Mouse (Mus musculus) embryonic facial prominence, embryonic 11.5 days (tissue): Measurements from ENCODE around the gene Mpnd. TPM values are rescaled to one million over a fixed set of nuclear protein-coding genes. Genes with fewer than 3 reads are reported as not detected.
"Not testable (repeated sequence)": the region's sequence is repeated elsewhere in the genome, so short reads cannot be mapped to it uniquely, and the experiment has no call there.

Source experiments
- ATAC-seq: fragments of 200-750 bp; cut with Nextera tagmentation; replicated peaks from 2 replicates; pipeline ENCODE4 v1.8.0; 2017; ENCODE audit warnings: low read depth; ENCODE audit not compliant: insufficient number of reproducible peaks, low FRiP score, low TSS enrichment
- DNase-seq: peaks from one replicate; pipeline ENCODE4 v3.0.0-alpha.2; 2015; ENCODE audit warnings: low spot score
- H3K27ac ChIP-seq: fragments of 300-500 bp; sonication (generic); replicated peaks from 2 replicates; pipeline ENCODE4 v1.5.1; 2014; ENCODE audit warnings: mild to moderate bottlenecking, low read depth, low read length, control low read depth
- H3K27me3 ChIP-seq: fragments of 300-500 bp; sonication (generic); 2 replicates; pipeline ENCODE4 v1.6.1; 2014; ENCODE audit warnings: mild to moderate bottlenecking, low read length, moderate library complexity, mixed read lengths; ENCODE audit not compliant: control insufficient read depth, insufficient read depth
- H3K36me3 ChIP-seq: fragments of 300-500 bp; sonication (generic); replicated peaks from 2 replicates; pipeline ENCODE4 v1.6.1; 2014; ENCODE audit warnings: low read depth, mild to moderate bottlenecking, low read length, moderate library complexity, mixed read lengths; ENCODE audit not compliant: control insufficient read depth, insufficient read depth
- H3K4me1 ChIP-seq: fragments of 300-500 bp; sonication (generic); 2 replicates; pipeline ENCODE4 v1.6.1; 2014; ENCODE audit warnings: low read length, mixed read lengths; ENCODE audit not compliant: control insufficient read depth, insufficient read depth
- H3K4me2 ChIP-seq: fragments of 300-500 bp; sonication (generic); 2 replicates; pipeline ENCODE4 v1.6.1; 2014; ENCODE audit warnings: low read depth, mild to moderate bottlenecking, control low read depth, low read length, moderate library complexity
- H3K4me3 ChIP-seq: fragments of 300-500 bp; sonication (generic); 2 replicates; pipeline ENCODE4 v1.5.1; 2014; ENCODE audit warnings: low read depth, low read length, control low read depth
- H3K9ac ChIP-seq: fragments of 300-500 bp; sonication (generic); replicated peaks from 2 replicates; pipeline ENCODE4 v1.6.1; 2014; ENCODE audit warnings: mild to moderate bottlenecking, control low read depth, low read length
- H3K9me3 ChIP-seq: fragments of 300-500 bp; sonication (generic); replicated peaks from 2 replicates; pipeline ENCODE4 v1.6.1; 2016; ENCODE audit warnings: mild to moderate bottlenecking, low read length, inconsistent platforms, mixed read lengths; ENCODE audit not compliant: control insufficient read depth
- WGBS: fragments of 180-500 bp; shearing (Covaris S2); extraction: QIAGEN DNeasy Blood & Tissue Kit; methylation state at CpG from one replicate; pipeline ENCODE4 v1.1.7; 2014; 5-methylcytosine and 5-hydroxymethylcytosine counted together
- polyA plus RNA-seq: library from polyadenylated mRNA; unstranded; fragments of >200 nt; fragmentation: Nextera tagmentation; extraction: Ambion mirVana; gene quantifications from 2 replicates; pipeline ENCODE4 v1.2.1, GENCODE M21; 2014

The Mpnd gene
- polyA plus RNA-seq, 1 experiment from 2014 or later, result 135 TPM

DNA sequence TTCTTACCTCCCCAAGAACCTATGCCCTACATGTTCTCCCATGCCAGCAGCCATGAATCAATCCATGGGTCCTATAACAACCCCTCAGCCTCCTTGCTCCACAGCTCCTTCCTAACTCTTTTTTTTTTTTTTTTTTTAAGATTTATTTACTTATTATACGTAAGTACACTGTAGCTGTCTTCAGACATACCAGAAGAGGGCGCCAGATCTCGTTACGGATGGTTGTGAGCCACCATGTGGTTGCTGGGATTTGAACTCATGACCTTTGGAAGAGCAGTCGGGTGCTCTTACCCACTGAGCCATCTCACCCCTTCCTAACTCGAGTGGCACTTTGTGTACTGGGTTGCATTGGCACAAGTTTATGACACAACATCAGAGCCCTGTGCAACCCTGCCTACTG lies 60.2 kb downstream of the Mpnd start:
- not testable (repeated sequence) for DNase-seq, H3K27me3 ChIP-seq, H3K4me1 ChIP-seq, ATAC-seq, H3K4me3 ChIP-seq, H3K9me3 ChIP-seq, H3K9ac ChIP-seq, H3K27ac ChIP-seq, H3K4me2 ChIP-seq
- 78% methylated on average over 6 of the region's 6 CpGs for WGBS
- peaks cover 33% of the 10 kb centered on the region for H3K36me3 ChIP-seq

Other genes with a start within 250 kb of the Mpnd start
- 9.5 and 10.4 TPM in 2 replicates for gene Zfp119a, start 126.8 kb upstream of the Mpnd start, polyA plus RNA-seq
- gene Zfp959, start 113.6 kb upstream of the Mpnd start, polyA plus RNA-seq, result 13.5 and 13.6 TPM in 2 replicates
- gene Zfp119b, start 56.2 kb upstream of the Mpnd start, polyA plus RNA-seq, result 6.2 and 6.9 TPM in 2 replicates
- gene Ebi3, start 53.1 kb upstream of the Mpnd start, polyA plus RNA-seq, result 1.8 and 2.2 TPM in 2 replicates
- 18.5 and 18.9 TPM in 2 replicates for gene Yju2, start 46.6 kb upstream of the Mpnd start, polyA plus RNA-seq
- 32.9 and 37.4 TPM in 2 replicates for gene Shd, start 35.2 kb upstream of the Mpnd start, polyA plus RNA-seq
- gene Fsd1, start 19.2 kb upstream of the Mpnd start, polyA plus RNA-seq, result 36.6 and 43.0 TPM in 2 replicates
- gene Stap2, start 127 bp upstream of the Mpnd start, polyA plus RNA-seq, result 6.1 and 6.6 TPM in 2 replicates
- gene Sh3gl1, start 30.9 kb downstream of the Mpnd start, polyA plus RNA-seq, result 119 and 132 TPM in 2 replicates
- gene Chaf1a, start 34.7 kb downstream of the Mpnd start, polyA plus RNA-seq, result 24.5 and 26.6 TPM in 2 replicates
- gene Ubxn6, start 69.3 kb downstream of the Mpnd start, polyA plus RNA-seq, result 40.9 and 43.1 TPM in 2 replicates
- gene Hdgfl2, start 73.9 kb downstream of the Mpnd start, polyA plus RNA-seq, result 101 and 106 TPM in 2 replicates
- gene Plin4, start 104.1 kb downstream of the Mpnd start, polyA plus RNA-seq, result 0.08 TPM in 1 of 2 replicates, not detected in the other
- gene Plin5, start 111.9 kb downstream of the Mpnd start, polyA plus RNA-seq, result 0.10 and 0.31 TPM in 2 replicates
- gene Lrg1, start 116.3 kb downstream of the Mpnd start, polyA plus RNA-seq, result not detected in 2 replicates
- gene Sema6b, start 134.6 kb downstream of the Mpnd start, polyA plus RNA-seq, result 1.1 and 1.6 TPM in 2 replicates
- 12.1 and 12.7 TPM in 2 replicates for gene Tnfaip8l1, start 156.8 kb downstream of the Mpnd start, polyA plus RNA-seq
- gene Mydgf, start 178.2 kb downstream of the Mpnd start, polyA plus RNA-seq, result 48.5 and 60.5 TPM in 2 replicates
- gene Dpp9, start 213.2 kb downstream of the Mpnd start, polyA plus RNA-seq, result 23.7 and 33.1 TPM in 2 replicates